Mouse (Mus musculus) ES-Bruce4 (cell line): ENCODE data around the gene App.

Experiments used
- CTCF ChIP-seq: IDR thresholded peaks from one replicate; pipeline ENCODE4 v1.8.1; 2011; ENCODE audit warnings: low read depth, low read length
- EP300 ChIP-seq: IDR thresholded peaks from 2 replicates; pipeline ENCODE4 v1.6.1; 2011; ENCODE audit warnings: low read depth, low read length; ENCODE audit not compliant: insufficient read depth

GRCm38 (mm10) chr16:85133468-85133881 lies 40.1 kb downstream of the App start:
- TF ChIP-seq EP300 (no peak), CTCF (no peak)
